Mouse (Mus musculus): ENCODE results near the gene Vps52. TPM values are rescaled to one million over a fixed set of nuclear protein-coding genes. Genes with fewer than 3 reads are reported as not detected.
"Not testable (repeated sequence)": the region's sequence is repeated elsewhere in the genome, so short reads cannot be mapped to it uniquely, and the experiment has no call there.

The Vps52 gene
- polyA plus RNA-seq, 1 experiment from 2014 or later: 36.0 TPM

DNA sequence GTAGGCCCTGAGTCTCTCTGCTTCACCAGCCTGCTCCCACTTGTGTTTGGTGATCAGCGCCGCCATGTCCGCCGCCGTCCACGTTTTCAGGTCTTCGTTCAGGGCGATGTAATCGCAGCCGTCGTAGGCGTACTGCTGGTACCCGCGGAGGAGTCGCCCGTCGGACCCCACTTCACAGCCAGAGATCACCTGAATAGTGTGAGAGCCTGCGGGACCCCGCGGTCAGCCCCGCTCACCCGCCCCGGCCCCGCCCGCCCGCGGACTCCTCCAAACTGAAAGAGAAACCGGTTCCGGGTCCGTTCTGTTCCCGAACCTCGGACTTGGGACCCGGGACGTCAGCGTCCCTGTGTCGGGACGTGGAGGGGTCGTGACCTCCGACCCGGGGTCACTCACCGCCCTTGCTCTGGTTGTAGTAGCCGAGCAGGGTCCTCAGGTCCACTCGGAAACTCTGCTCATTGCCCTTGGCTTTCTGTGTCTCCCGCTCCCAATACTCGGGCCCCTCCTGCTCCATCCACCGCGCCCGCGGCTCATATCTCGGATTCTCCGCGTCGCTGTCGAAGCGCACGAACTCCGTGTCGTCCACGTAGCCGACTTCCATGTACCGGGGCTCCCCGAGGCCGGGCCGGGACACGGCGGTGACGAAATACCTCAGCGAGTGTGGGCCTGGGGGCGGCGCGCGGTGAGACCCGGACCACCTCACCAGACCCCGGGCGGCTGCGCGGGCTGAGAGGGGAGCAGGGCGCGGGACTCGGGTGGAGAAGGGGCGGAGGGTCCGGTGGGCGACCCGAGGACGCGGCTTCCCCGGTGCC is 43.9 kb downstream of the Vps52 start:
- Histone ChIP-seq H3K4me1 (peaks cover 10% of the 10 kb centered on the region), H3K36me3 (no peaks in the 10 kb centered on the region), H3K9me3 (no peaks in the 10 kb centered on the region), H3K4me3 (peak overlapping the region; percentile 71), H3K27me3 (replicated peaks) (peaks cover 68% of the 10 kb centered on the region), H3K4me2 (peak overlapping the region; percentile 99), H3K9ac (peak overlapping the region; percentile 78), H3K27ac (replicated peaks) (no peak overlapping the region)
- ATAC-seq (ENCODE audit: extremely low read depth, insufficient number of reproducible peaks, low FRiP score, low TSS enrichment): no peak
- WGBS: 2% methylated on average over 87 of the region's 87 CpGs

DNA sequence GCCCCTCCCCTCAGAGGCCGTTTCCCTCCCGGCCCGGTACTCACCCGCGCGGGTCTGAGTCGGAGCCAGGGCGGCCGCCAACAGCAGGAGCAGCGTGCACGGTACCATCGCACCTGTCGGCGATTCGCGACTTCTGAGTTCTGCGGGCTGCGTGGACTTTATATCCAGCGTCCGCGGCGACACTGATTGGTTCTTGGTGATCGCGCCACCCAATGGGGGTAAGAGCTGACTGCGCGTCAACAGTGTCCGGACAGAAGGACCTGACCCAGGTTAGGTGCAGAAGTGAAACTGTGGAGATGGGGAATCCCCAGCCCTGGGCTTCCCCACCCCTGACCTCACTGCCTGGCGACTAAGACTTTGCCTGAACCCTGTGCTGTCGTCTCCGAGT is 44.5 kb downstream of the Vps52 start, which contains the start of gene H2-K1:
TSS of gene H2-K1 (minus strand) at position 198 of the 388 bp plus-strand sequence.
- peak within 1 kb of the TSS; percentile 78 for H3K9ac ChIP-seq
- H3K27me3 ChIP-seq (replicated peaks): peaks cover 68% of the 10 kb centered on the region
- no peaks in the 10 kb centered on the region for H3K36me3 ChIP-seq
- under 1% methylated on average over 30 of the region's 30 CpGs for WGBS
- peaks cover 10% of the 10 kb centered on the region for H3K4me1 ChIP-seq
- peak; percentile 58 for ATAC-seq (ENCODE audit: extremely low read depth, insufficient number of reproducible peaks, low FRiP score, low TSS enrichment)
- H3K9me3 ChIP-seq: no peaks in the 10 kb centered on the region
- H3K27ac ChIP-seq (replicated peaks): no peak within 1 kb of the TSS
- H3K4me3 ChIP-seq: peak within 1 kb of the TSS; percentile 71
- peak within 1 kb of the TSS; percentile 99 for H3K4me2 ChIP-seq

DNA sequence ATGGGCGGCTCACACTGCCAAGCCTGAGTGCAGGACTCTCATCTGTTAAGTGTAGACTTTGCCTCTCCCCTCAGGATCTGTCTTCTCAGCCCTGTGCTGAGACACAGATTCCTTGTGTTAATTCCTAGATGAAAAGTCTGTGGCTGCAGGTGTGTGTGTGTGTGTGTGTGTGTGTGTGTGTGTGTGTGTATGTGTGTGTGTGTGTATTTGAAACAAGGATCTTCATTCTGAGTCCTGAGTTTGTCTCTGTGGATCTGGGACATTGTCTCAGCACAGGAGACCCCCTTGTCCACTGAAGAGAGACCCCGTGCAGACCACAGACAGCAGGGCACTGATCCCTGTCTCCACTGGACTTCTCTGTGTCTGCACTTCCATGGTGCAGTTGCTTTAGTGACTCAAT is 45.2 kb downstream of the Vps52 start:
- not testable (repeated sequence) for H3K36me3 ChIP-seq; H3K9me3 ChIP-seq; H3K9ac ChIP-seq; H3K27ac ChIP-seq (replicated peaks); ATAC-seq (ENCODE audit: extremely low read depth, insufficient number of reproducible peaks, low FRiP score, low TSS enrichment)
- 51% methylated on average over 2 of the region's 2 CpGs for WGBS
- H3K4me3 ChIP-seq: 0 out of 2 replicates have a peak overlapping the region, but pooled peaks have one; percentile 71
- H3K27me3 ChIP-seq (replicated peaks): peaks cover 74% of the 10 kb centered on the region
- H3K4me1 ChIP-seq: peaks cover 10% of the 10 kb centered on the region
- peak overlapping the region; percentile 99 for H3K4me2 ChIP-seq

DNA sequence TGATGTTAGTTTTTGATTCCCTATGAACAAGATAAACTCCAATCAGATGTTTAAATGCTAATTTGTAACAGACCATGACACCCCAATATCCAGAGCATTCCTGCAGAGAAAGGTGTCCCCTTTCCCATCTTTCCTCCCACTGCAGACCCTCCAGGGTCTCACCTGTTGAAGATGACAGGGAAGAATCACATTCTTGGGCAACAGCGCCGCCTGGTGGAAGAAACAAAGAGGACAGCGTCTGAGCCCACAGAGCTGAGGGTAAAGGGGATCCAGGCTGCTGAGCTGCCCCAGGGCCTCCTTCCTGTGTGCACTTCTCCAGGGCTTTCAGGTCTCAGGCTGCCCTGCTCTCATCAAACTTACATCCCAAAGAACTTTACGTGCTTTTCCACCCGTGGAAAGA is 47.8 kb downstream of the Vps52 start:
- Histone ChIP-seq H3K4me2 (no peak overlapping the region), H3K27me3 (replicated peaks) (peaks cover 59% of the 10 kb centered on the region), H3K4me3 (no peak overlapping the region), H3K27ac (replicated peaks) (no peak overlapping the region), H3K9ac (no peak overlapping the region), H3K9me3 (0 out of 2 replicates have a peak, but pooled peaks cover 3% of the 10 kb centered on the region), H3K36me3 (no peaks in the 10 kb centered on the region), H3K4me1 (peaks cover 10% of the 10 kb centered on the region)
- WGBS: 2% methylated on average over 5 of the region's 5 CpGs
- ATAC-seq (ENCODE audit: extremely low read depth, insufficient number of reproducible peaks, low FRiP score, low TSS enrichment): no peak

DNA sequence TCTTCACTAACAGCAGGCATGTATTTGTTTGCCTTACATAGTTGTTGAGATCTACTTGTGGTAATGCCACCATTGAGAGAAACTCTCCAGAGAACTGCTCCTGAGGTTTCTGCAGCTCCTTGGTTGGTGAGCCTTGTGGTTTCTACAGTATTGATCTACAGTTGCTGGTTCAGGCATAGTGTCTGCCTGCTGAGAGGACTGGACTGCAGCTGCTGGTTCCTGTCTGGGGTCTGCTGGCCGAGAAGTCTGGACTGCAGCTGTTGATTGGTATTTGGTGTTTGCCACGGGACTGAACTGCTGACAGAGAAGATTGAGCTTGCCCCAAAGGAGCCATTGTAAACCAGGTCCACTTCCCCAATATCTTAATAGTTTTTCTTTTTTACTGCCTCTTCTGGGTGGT is 51.0 kb downstream of the Vps52 start:
- Histone ChIP-seq H3K4me1 (no peaks in the 10 kb centered on the region), H3K27me3 (replicated peaks) (peaks cover 39% of the 10 kb centered on the region), H3K36me3 (no peaks in the 10 kb centered on the region), H3K9me3 (0 out of 2 replicates have a peak, but pooled peaks cover 3% of the 10 kb centered on the region), H3K4me2 (no peak overlapping the region), H3K27ac (replicated peaks) (no peak overlapping the region), H3K9ac (no peak overlapping the region), H3K4me3 (no peak overlapping the region)
- WGBS: 33% methylated on average over 2 of the region's 2 CpGs
- ATAC-seq (ENCODE audit: extremely low read depth, insufficient number of reproducible peaks, low FRiP score, low TSS enrichment): no peak

DNA sequence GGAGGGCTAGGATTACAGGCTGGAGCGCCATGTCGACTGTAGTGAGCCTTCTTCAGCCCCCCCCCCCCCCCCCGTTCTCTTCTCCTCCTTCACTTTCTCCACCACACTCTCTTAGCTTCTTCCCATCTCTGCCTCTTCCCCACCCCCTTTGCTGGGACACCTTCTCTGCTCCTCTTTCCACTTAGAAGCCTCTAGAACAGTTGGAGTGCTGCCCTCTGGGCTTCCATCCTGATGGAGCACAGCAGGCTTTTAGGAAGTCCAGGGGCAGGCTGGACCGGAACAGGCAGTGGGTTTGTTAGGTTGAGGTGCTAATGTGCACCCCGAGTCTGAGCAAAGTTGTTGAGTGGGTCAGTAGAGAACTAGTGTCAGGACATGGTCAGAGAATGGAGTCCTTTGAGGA is 54.5 kb downstream of the Vps52 start:
- H3K4me3 ChIP-seq: no peak overlapping the region
- H3K4me2 ChIP-seq: no peak overlapping the region
- H3K9me3 ChIP-seq: 0 out of 2 replicates have a peak, but pooled peaks cover 3% of the 10 kb centered on the region
- H3K9ac ChIP-seq: no peak overlapping the region
- no peaks in the 10 kb centered on the region for H3K4me1 ChIP-seq
- no peak overlapping the region for H3K27ac ChIP-seq (replicated peaks)
- no peaks in the 10 kb centered on the region for H3K36me3 ChIP-seq
- no peak for ATAC-seq (ENCODE audit: extremely low read depth, insufficient number of reproducible peaks, low FRiP score, low TSS enrichment)
- peaks cover 27% of the 10 kb centered on the region for H3K27me3 ChIP-seq (replicated peaks)
- 71% methylated on average over 5 of the region's 5 CpGs for WGBS

DNA sequence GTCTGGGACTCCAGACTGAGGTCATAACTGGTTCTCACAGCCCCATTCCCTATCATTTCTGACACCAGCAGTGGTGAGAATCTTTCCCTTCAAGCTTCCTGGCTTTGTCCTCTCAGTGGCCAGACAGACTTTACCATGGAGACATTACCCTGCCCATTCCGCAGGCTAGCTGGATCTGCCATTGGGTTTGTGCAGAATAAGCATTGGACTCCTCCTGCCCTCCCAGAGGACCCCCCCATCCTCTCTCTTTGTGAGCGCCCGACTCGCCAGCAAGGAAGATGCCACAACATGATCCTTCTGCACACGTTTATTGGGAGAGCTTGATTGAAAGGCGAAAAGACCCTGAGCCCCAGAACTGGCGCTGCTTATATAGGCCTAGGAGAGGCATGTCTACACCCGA is 57.8 kb downstream of the Vps52 start:
- Histone ChIP-seq H3K4me2 (no peak overlapping the region), H3K4me3 (no peak overlapping the region), H3K9me3 (peaks cover 5% of the 10 kb centered on the region; the same call in 1 of the 2 replicates), H3K9ac (no peak overlapping the region), H3K4me1 (no peaks in the 10 kb centered on the region), H3K27ac (replicated peaks) (no peak overlapping the region), H3K36me3 (no peaks in the 10 kb centered on the region), H3K27me3 (replicated peaks) (peaks cover 11% of the 10 kb centered on the region; the same call in 1 of the 2 replicates)
- WGBS: 88% methylated on average over 8 of the region's 8 CpGs
- ATAC-seq (ENCODE audit: extremely low read depth, insufficient number of reproducible peaks, low FRiP score, low TSS enrichment): no peak

Other genes with a start within 250 kb of the Vps52 start
- gene March2, start 237.1 kb upstream of the Vps52 start, polyA plus RNA-seq (2015; fragmentation: Nextera tagmentation; extraction: Ambion mirVana): 77.3 and 83.7 TPM in 2 replicates
- 318 and 325 TPM in 2 replicates for gene Rab11b, start 195.3 kb upstream of the Vps52 start, polyA plus RNA-seq (2015; fragmentation: Nextera tagmentation; extraction: Ambion mirVana)
- 17.0 and 17.8 TPM in 2 replicates for gene Angptl4, start 174.0 kb upstream of the Vps52 start, polyA plus RNA-seq (2015; fragmentation: Nextera tagmentation; extraction: Ambion mirVana)
- gene Kank3, start 145.3 kb upstream of the Vps52 start, polyA plus RNA-seq (2015; fragmentation: Nextera tagmentation; extraction: Ambion mirVana): 40.0 and 47.0 TPM in 2 replicates
- 570 and 648 TPM in 2 replicates for gene Rps28, start 131.2 kb upstream of the Vps52 start, polyA plus RNA-seq (2015; fragmentation: Nextera tagmentation; extraction: Ambion mirVana)
- 527 and 576 TPM in 2 replicates for gene Ndufa7, start 131.2 kb upstream of the Vps52 start, polyA plus RNA-seq (2015; fragmentation: Nextera tagmentation; extraction: Ambion mirVana)
- gene Cd320, start 112.7 kb upstream of the Vps52 start, polyA plus RNA-seq (2015; fragmentation: Nextera tagmentation; extraction: Ambion mirVana): 48.1 and 50.0 TPM in 2 replicates
- not detected in 2 replicates for gene Gm7029, start 82.0 kb upstream of the Vps52 start, polyA plus RNA-seq (2015; fragmentation: Nextera tagmentation; extraction: Ambion mirVana)
- 5.3 and 5.4 TPM in 2 replicates for gene Kifc1, start 65.2 kb upstream of the Vps52 start, polyA plus RNA-seq (2015; fragmentation: Nextera tagmentation; extraction: Ambion mirVana)
- gene Platr17, start 50.7 kb upstream of the Vps52 start, polyA plus RNA-seq (2015; fragmentation: Nextera tagmentation; extraction: Ambion mirVana): 0.19 TPM in 1 of 2 replicates, not detected in the other
- gene Daxx, start 46.4 kb upstream of the Vps52 start, polyA plus RNA-seq (2015; fragmentation: Nextera tagmentation; extraction: Ambion mirVana): 31.7 and 35.3 TPM in 2 replicates
- 34.2 and 36.8 TPM in 2 replicates for gene Tapbp, start 39.9 kb upstream of the Vps52 start, polyA plus RNA-seq (2015; fragmentation: Nextera tagmentation; extraction: Ambion mirVana)
- gene Zbtb22, start 39.9 kb upstream of the Vps52 start, polyA plus RNA-seq (2015; fragmentation: Nextera tagmentation; extraction: Ambion mirVana): 12.8 and 12.9 TPM in 2 replicates
- gene Rgl2, start 26.3 kb upstream of the Vps52 start, polyA plus RNA-seq (2015; fragmentation: Nextera tagmentation; extraction: Ambion mirVana): 32.6 and 37.6 TPM in 2 replicates
- 113 and 125 TPM in 2 replicates for gene Pfdn6, start 15.5 kb upstream of the Vps52 start, polyA plus RNA-seq (2015; fragmentation: Nextera tagmentation; extraction: Ambion mirVana)
- gene Wdr46, start 15.2 kb upstream of the Vps52 start, polyA plus RNA-seq (2015; fragmentation: Nextera tagmentation; extraction: Ambion mirVana): 20.5 and 20.6 TPM in 2 replicates
- 4.5 and 7.0 TPM in 2 replicates for gene B3galt4, start 4.3 kb upstream of the Vps52 start, polyA plus RNA-seq (2015; fragmentation: Nextera tagmentation; extraction: Ambion mirVana)
- 923 and 1,093 TPM in 2 replicates for gene Rps18, start 189 bp downstream of the Vps52 start, polyA plus RNA-seq (2015; fragmentation: Nextera tagmentation; extraction: Ambion mirVana)
- gene H2-K1, start 44.5 kb downstream of the Vps52 start, polyA plus RNA-seq (2015; fragmentation: Nextera tagmentation; extraction: Ambion mirVana): 23.4 and 32.0 TPM in 2 replicates
- 10.4 and 14.9 TPM in 2 replicates for gene Ring1, start 68.9 kb downstream of the Vps52 start, polyA plus RNA-seq (2015; fragmentation: Nextera tagmentation; extraction: Ambion mirVana)
- gene H2-Ke6, start 72.2 kb downstream of the Vps52 start, polyA plus RNA-seq (2015; fragmentation: Nextera tagmentation; extraction: Ambion mirVana): 37.7 and 45.6 TPM in 2 replicates
- 128 and 130 TPM in 2 replicates for gene Slc39a7, start 75.9 kb downstream of the Vps52 start, polyA plus RNA-seq (2015; fragmentation: Nextera tagmentation; extraction: Ambion mirVana)
- 28.5 and 32.4 TPM in 2 replicates for gene Rxrb, start 76.0 kb downstream of the Vps52 start, polyA plus RNA-seq (2015; fragmentation: Nextera tagmentation; extraction: Ambion mirVana)
- gene Col11a2, start 83.6 kb downstream of the Vps52 start, polyA plus RNA-seq (2015; fragmentation: Nextera tagmentation; extraction: Ambion mirVana): 0.34 and 0.64 TPM in 2 replicates
- gene H2-Oa, start 136.5 kb downstream of the Vps52 start, polyA plus RNA-seq (2015; fragmentation: Nextera tagmentation; extraction: Ambion mirVana): 0.23 TPM in 2 replicates
- gene H2-DMa, start 163.7 kb downstream of the Vps52 start, polyA plus RNA-seq (2015; fragmentation: Nextera tagmentation; extraction: Ambion mirVana): 6.0 TPM in 2 replicates
- gene Brd2, start 166.8 kb downstream of the Vps52 start, polyA plus RNA-seq (2015; fragmentation: Nextera tagmentation; extraction: Ambion mirVana): 69.0 and 70.0 TPM in 2 replicates
- 0.15 and 0.20 TPM in 2 replicates for gene H2-DMb2, start 187.5 kb downstream of the Vps52 start, polyA plus RNA-seq (2015; fragmentation: Nextera tagmentation; extraction: Ambion mirVana)
- gene H2-DMb1, start 197.3 kb downstream of the Vps52 start, polyA plus RNA-seq (2015; fragmentation: Nextera tagmentation; extraction: Ambion mirVana): 0.24 and 0.27 TPM in 2 replicates
- gene Tap1, start 231.7 kb downstream of the Vps52 start, polyA plus RNA-seq (2015; fragmentation: Nextera tagmentation; extraction: Ambion mirVana): 1.4 and 1.6 TPM in 2 replicates
- gene Psmb9, start 232.0 kb downstream of the Vps52 start, polyA plus RNA-seq (2015; fragmentation: Nextera tagmentation; extraction: Ambion mirVana): 1.7 and 2.1 TPM in 2 replicates
- 3.2 and 4.3 TPM in 2 replicates for gene Psmb8, start 241.9 kb downstream of the Vps52 start, polyA plus RNA-seq (2015; fragmentation: Nextera tagmentation; extraction: Ambion mirVana)
- 1.8 and 2.1 TPM in 2 replicates for gene Tap2, start 247.7 kb downstream of the Vps52 start, polyA plus RNA-seq (2015; fragmentation: Nextera tagmentation; extraction: Ambion mirVana)

Data from heart, embryonic 13.5 days (tissue).